Mouse (Mus musculus): ENCODE data around the gene Abca7.
A peak's percentile ranks its signal among the peaks of the same experiment; 100 is the strongest.
"Not testable (repeated sequence)": the region's sequence is repeated elsewhere in the genome, so short reads cannot be mapped to it uniquely, and the experiment has no call there.

The Abca7 gene

DNA sequence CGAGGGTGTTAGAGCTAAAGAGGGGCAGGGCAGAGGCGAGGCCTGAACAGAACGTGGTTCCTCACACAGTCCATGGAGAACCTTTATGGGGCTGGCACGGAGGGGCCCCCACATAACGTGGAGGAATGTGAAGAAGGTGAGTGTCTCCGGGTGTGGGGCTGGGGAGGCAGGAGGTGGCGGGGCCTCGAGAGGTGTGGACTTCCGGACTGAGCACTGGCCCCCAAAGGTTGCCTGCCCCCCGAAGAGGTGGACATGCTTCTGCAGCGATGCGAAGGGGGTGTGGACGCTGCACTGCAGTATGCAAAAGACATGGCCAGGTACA is 25.0 kb downstream of the Abca7 start:
- no peak for DNase-seq (ENCODE audit: low spot score in 2 of 2)

DNA sequence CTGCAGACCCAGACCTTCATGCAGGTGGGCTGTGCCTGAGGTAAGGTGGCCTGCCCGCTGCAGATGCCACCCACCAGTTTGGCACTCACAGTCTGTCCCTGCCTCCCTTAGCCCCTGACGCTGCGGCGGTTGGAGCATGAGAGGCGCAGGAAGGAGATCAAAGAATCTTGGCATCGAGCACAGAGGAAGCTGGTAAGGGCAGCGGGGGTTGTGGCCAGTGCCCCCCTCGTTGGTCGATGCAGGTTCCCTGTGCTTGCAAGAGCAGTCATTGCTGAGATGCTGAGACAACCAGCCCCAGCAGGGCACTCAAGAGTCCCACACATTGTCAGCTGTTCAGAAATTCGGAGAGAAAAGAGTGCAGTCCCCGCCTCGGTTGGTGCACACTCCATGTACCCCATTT is 25.9 kb downstream of the Abca7 start:
- DNase-seq (ENCODE audit: low spot score in 2 of 2): peak in 1 of 2 experiments; percentile 52

DNA sequence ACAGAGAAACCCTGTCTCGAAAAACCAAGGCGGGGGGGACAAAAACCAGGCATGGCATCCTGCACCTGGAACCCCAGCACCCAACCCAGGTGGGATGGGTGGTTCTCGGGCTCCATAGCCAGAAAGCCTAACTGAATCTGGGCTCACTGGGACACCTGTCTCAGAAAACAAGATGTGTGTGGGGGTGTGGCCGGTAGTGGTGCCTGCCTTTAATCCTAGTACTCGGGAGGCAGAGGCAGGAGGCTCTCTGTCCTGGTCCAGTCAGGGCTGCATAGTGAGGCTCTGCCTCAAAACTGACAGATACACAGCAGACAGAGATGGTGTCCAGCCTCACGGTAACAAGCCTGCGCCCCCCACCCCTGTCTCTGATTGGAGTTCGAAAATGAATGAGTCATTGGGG is 26.5 kb downstream of the Abca7 start:
- peak in 1 of 2 experiments; percentile 20 for DNase-seq (ENCODE audit: low spot score in 2 of 2)

DNA sequence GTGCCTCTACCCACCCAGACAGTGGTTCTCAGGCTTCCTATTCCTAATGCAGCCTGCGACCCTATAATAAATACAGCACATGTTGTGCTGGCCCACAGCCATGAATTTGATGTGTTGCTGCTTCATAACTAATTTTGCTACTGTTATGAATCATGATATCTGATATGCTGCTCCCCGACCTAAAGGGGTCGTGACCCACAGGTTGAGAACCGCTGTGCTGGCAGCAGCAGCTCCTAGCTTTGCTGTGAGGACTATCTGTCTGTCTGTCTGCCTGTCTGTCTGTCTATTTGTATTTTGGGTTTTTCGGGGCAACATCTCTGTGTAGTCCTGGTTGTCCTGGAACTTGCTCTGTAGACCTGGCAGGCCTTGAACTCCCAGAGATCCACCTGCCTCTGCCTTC is 27.5 kb downstream of the Abca7 start:
- no peak for DNase-seq (ENCODE audit: low spot score in 2 of 2)

DNA sequence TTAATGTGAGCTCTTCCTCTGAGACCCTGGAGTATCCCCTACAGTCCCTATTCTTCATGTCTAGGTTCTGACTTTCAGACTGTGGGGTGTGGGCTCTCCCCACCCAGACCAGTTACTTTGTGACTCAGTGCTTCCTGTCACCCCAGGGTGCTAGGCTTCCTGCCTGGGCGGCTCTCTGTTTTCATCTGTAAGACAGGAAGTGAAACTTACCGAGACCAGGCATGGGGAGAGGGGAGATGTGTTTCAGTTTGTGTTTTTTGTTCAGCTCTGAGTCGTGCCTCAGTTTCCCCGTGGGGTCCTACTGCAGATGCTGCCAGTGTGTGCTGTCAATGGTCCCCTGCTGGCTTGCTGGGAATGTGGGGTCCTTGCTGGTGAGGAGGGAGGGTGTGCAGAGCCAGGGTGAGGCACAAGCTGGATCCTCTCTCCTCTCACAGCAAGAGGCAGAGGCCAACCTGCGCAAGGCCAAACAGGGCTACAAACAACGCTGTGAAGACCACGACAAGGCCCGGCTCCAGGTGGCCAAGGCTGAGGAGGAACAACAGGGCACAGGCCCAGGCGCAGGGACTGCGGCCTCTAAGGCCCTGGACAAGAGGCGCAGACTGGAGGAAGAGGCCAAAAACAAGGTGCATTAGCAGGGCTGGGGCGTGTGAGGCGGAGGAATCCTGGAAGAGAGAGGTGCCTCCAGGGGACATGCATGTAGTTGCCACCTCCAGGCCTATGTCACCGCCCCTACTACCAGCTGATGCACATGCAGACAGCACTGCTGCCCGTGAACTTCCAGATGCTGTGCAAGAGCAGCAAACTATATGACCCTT is 28.1 kb downstream of the Abca7 start:
- DNase-seq (ENCODE audit: low spot score in 2 of 2): peak; percentile 79

DNA sequence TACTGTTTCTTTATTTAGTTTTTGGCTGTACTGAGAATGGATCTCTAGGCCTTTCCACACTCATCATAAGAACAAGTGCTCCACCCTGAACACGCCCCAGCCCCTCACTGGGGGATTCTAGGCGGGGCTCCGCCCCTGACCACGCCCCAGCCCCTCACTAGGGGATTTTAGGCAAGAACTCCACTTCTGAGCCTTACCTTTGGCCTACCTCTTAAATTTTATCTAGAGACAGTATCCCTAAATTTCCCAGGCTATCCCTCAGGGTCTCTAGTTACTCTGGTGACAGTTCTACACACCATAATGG is 28.7 kb downstream of the Abca7 start:
- peak in 1 of 2 experiments; percentile 31 for DNase-seq (ENCODE audit: low spot score in 2 of 2)

DNA sequence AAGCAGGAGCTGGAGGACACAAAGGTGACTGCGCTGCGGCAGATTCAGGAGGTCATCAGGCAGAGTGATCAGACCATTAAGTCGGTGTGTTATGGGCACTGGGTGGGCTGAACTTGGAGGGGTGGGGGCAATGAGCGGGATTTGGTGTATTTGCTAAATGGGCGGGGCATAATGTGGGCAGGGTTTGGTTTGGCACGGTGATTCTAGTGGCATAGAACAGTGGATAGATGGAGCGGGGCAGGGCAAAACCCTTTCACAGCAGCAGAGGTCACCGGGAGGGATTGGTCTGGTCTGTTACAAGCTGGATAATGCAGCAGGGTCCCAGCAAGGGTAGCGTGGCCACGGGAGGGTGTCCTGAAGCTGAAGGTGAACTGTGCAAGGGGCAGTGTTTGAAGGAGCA is 29.2 kb downstream of the Abca7 start:
- DNase-seq (ENCODE audit: low spot score in 2 of 2): no peak

DNA sequence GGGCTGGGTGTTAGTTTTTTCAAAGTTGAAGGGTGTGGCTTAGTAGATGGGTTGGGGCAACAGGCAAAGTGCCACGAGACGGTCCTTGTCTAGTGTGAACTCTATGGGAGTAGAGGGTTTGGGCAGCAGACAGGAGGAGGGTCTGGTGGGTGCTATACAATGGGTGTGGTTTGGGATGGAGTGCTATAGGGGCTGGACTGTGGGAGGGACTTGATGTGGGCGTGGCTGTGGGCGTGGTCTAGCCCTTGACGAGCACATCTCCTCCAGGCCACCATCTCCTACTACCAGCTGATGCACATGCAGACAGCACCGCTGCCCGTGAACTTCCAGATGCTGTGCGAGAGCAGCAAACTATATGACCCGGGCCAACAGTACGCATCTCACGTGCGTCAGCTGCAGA is 29.6 kb downstream of the Abca7 start:
- DNase-seq (ENCODE audit: low spot score in 2 of 2): peak in 1 of 2 experiments; percentile 30

- no peak for DNase-seq (ENCODE audit: low spot score in 2 of 2)
Observed at GRCm38 (mm10) chr10:80027681-80028520, 31.6 kb downstream of the Abca7 start.

DNA sequence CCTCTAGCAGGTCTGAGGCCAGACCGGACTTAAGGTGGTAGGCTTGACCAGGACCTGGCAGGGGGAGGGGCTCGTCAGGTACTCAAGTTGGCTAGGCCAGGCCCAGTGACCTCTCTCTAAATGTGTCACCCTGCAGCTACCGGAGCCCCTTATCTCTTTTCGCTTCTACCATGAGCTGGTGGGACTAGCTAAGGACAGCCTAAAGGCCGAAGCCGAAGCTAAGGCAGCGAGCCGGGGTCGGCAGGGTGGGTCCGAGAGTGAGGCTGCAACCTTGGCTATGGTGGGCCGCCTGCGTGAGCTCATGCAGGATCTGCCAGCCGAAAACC is 32.2 kb downstream of the Abca7 start:
- no peak for DNase-seq (ENCODE audit: low spot score in 2 of 2)

DNA sequence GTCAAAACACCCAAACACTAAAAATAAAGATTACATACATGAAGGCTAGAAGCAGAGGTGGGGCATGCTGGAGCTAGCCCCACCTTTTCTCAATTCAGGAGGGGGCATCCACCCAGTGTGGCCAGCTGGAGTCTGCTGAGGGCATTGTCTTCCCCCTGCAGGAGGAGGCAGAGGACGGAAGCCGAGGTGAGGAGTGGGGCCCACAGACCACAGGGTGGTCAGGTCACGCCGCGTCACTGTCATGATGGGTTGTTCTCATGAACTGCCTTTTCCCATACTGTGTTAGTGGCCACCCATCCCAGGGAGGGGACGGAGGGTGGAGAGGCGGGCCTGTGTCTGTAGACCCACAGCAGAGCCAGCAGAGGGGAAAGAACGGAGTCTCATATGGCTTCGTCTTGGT is 33.9 kb downstream of the Abca7 start:
- DNase-seq (ENCODE audit: low spot score in 2 of 2): no peak

- DNase-seq (ENCODE audit: low spot score in 2 of 2): no peak
Observed at GRCm38 (mm10) chr10:80030736-80031135, 34.4 kb downstream of the Abca7 start.

- no peak for DNase-seq (ENCODE audit: low spot score in 2 of 2)
Observed at GRCm38 (mm10) chr10:80032799-80033480, 36.6 kb downstream of the Abca7 start.

DNA sequence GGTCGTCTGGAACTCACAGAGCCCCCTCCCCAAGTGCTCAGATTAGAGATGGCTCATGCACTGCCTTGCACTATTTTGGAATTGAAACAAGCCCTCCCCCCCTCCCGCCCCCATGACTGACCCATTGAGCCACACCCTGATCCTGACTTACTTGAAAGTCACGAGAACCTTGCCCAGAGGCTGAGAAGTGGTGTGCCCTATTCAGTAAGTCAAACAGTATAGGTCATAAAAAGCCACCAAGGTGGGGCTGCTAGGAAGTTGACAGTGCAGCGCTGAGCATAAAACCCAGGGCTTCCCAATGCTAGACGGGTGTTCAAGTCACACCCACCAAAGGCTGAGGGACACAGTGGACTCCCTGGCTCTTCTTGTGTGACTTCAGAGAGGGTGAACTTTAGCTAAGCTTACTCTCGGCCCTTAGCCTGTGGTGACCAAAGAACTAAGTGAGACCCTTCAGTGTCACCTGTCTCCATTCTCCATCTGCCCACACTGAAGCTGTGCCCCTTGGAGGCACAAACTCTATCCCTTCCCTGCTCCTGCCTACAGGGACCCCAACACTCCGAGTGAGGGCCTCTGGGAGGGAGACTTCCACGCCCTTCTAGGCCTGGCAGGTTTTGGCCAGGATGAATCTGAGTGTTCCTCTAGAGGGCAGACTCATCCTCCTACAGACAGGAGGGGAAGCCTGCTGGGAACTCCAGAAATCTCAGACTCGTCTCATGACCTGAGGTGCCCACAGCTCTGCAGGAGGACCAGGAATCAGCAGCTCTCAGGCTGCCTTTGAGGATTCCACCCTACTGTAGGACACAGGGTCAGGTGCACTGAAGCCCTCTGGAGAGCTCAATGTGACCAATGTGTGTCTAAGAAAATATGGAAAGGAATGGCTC is 37.5 kb downstream of the Abca7 start:
- DNase-seq (ENCODE audit: low spot score in 2 of 2): no peak

DNA sequence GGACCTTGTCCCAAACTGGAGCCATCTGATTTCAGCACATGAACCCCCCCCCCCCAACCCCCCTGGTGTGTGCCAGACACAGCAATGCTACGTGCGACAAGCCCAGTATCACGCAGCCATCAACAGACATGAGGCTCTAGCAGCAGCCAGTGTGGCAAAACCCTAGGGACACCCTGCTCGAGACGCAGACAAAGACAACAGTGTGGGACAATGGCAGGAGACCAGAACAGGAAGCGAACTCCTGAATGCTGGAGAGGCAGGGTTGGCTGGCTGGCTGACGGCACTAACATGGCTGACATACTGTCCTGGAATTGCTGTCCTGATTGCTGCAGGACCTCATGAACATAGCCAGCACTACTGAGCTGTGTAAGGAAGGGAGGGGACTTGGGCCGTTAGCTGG is 38.9 kb downstream of the Abca7 start:
- no peak for DNase-seq (ENCODE audit: low spot score in 2 of 2)

DNA sequence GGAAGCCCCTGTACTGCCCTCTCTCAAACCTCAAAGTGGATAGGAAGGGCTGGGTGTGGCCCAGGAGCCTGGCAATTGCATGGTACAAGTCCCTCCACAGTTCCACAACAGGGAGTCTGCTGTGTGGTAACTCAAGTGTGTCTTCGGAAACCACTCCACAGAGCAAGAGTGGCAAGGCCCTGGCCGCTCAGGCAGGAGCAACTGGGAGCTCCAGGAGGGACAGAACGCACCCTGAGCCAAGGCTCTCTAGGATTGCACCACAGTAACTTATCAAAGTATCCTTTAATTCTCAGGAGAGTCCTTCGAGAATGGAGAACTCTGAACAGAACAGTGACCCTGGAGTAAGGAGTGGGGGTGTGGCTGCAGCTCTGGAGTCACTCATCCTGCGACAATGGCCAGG is 39.4 kb downstream of the Abca7 start:
- DNase-seq (ENCODE audit: low spot score in 2 of 2): no peak

DNA sequence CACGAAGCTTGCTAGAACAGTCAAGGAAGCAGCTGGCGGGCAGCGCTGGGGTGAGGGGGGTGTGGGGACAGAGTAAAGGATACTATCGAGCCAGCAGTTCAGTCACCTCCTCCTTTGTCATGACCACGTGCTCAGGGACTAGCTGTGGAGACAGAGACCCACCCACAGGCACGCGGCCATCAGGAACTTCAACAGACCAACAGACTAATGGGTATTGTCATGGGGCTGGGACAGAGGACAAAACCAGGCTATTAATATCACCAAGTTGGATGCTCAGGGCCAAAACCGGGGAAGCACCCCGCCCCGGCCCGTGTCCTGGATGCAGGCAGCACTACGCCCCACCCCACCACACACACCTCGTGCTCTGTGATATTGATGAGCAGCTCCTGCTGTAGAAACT is 40.5 kb downstream of the Abca7 start:
- no peak for DNase-seq (ENCODE audit: low spot score in 2 of 2)

DNA sequence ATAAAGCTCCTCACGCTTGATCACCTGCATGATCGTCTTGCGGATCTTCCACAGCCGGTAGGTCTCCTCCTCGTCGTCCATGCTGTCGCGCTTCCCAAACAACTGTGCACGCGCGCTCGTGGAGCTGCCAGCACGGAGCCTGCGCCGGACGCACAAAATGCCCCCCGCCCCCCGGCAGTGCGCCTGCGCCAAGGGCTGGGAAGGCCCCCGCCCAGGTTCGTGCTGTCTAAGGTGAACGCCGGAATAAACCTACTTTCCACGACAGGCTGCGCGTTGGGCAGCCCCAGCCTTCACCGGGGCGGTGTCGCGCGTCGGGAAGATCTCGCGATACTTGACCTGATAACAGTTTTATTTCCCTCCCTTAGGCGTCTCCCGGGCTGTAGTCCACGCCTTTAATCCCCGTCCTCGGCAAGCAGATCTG is 43.3 kb downstream of the Abca7 start, which contains the start of gene Polr2e:
Gene Polr2e (minus strand): TSS at position 237 of the 421 bp plus-strand sequence.
- DNase-seq (ENCODE audit: low spot score in 2 of 2): peak; percentile 96

DNA sequence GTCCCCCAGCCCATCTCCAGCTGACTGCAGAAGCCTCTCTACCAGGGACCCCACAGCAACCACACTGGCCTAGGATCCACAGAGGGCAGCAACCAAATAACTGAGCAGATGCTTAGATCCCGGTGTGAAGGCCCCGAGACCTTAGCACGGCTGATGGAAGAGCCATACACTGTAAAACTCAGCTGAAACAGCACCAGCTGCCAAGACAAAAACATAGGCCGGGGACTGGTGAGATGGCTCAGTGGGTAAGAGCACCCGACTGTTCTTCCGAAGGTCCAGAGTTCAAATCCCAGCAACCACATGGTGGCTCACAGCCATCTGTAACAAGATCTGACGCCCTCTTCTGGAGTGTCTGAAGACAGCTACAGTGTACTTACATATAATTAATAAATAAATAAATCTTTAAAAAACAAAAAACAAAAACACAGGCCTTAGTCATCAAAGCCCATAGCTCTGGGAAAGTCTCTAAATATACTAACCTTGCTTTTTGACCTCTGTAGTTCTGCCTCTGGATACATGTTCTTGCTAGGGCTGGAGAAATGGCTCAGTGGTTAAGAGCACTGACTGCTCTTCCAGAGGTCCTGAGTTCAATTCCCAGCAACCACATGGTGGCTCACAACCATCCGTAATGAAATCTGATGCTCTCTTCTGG is 45.2 kb downstream of the Abca7 start:
- not testable (repeated sequence) for DNase-seq (ENCODE audit: low spot score in 2 of 2)

- DNase-seq (ENCODE audit: low spot score in 2 of 2): no peak
Observed at GRCm38 (mm10) chr10:80044087-80044486, 47.8 kb downstream of the Abca7 start.

GRCm38 (mm10) chr10:80045364-80045763 is 49.1 kb downstream of the Abca7 start:
- not testable (repeated sequence) for DNase-seq (ENCODE audit: low spot score in 2 of 2)

Measured in thymus, postnatal 10 days (tissue).